Mouse (Mus musculus): ENCODE results near the gene Trim47. TPM values are rescaled to one million over a fixed set of nuclear protein-coding genes. Genes with fewer than 3 reads are reported as not detected.

Gene Trim47
- total RNA-seq, 2 experiments from 2014 or later: 7.9 to 14.5 TPM

DNA sequence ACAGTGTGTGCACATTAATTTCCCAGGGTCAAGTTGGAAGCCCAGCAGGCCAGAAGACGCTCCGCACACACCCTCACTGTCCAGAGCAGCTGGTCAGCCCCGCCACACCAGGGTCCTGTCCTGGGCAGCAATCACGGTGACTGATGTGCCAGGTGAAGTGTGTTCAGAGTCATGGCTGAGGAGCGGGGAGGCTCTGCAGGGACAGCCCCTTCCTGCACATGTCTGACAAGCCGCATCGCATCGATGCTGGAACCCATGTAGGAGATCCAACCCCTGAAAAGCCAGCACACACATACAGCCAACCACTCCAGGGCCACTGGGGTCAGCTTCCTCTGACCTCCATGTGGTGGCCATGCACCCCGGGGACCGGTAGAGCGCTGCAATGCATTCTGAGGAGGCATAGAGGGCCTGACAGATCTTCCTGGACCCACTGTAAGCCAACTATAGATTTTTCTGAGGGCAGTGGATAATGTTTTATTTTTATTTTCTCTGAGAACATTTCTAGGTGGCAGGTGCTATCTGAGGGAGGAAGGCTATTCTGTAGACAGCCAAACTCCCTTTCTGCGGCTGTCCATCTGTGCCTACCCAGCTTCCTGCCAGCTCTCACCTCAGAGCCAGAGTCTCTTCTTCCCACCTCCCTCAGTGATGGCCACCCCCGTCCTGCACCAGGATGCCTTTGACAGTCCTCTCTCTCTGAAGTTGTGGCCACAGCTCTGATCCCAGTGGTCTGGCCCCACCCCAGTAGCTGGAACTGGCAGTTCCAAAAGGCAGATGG is 65.2 kb downstream of the Trim47 start:
- DNase-seq: no peak

DNA sequence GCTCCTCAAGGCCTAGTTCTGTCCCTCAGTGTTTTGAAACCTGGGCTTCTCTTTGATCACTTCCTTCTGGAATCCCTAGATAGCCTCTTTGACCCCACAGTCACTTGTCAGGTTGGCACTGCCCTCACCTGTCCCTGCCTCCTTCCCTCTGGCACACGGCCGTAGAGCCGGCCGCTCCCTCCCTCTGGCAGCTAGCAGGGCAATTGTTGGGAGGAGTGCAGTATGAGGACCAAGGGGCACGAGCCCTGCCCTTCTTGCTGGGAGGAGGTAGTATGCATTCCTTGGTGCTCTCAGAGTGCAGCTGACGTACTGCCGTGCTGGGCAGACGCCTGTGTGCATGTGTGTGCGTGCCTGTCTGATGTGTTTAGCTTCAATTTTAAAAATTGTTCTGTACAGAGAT is 66.4 kb downstream of the Trim47 start:
- no peak for DNase-seq

DNA sequence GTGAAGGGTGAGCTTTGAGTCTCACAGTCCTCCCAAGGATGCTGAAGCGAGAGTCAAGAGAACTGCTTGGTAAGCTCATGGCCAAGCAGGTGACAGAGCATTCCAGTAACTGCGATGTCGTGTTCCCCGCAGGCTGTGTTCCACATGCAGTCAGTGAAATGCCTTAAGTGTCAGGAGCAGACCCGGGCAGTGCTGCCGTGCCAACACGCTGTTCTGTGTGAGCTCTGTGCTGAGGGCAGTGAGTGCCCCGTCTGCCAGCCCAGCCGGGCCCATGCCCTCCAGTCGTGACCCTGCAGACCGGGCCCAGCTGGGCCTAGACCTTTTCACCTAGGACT is 67.4 kb downstream of the Trim47 start:
- no peak for DNase-seq

DNA sequence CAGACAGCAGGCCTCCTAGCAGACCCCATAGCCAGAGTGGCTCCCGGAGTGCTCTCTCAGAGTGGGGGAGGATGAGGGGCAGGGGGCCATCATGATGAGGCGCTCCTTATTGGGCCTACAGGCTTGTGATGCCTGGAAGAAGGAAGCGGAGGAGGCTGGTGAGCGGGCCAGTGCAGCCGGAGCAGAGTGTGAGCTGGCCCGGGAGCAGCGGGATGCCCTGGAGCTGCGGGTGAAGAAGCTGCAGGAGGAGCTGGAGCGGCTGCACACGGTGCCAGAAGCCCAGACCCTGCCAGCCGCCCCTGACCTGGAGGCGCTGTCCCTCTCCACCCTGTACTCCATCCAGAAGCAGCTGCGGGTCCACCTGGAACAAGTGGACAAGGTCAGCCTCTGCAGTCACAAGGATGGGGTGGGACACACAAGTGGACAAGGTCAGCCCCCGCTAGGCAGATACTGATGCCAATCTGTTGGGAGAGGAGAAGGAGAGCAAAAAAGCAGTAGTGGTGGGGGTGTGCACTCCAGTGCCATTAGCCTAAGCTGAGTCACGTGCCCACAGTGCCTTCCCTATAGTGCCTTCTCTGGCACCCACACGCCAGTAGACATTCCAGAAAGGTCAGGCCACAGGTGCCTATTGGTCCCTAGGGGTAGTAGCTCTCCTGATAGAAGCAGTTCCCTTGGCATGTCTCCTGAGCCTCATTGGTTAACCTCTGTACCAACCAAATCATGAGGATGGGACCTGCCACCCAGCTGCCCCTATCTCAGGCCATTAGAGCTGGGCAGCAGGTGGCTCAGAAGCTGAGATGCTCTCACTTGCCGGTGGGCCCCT is 67.9 kb downstream of the Trim47 start:
- DNase-seq: no peak

DNA sequence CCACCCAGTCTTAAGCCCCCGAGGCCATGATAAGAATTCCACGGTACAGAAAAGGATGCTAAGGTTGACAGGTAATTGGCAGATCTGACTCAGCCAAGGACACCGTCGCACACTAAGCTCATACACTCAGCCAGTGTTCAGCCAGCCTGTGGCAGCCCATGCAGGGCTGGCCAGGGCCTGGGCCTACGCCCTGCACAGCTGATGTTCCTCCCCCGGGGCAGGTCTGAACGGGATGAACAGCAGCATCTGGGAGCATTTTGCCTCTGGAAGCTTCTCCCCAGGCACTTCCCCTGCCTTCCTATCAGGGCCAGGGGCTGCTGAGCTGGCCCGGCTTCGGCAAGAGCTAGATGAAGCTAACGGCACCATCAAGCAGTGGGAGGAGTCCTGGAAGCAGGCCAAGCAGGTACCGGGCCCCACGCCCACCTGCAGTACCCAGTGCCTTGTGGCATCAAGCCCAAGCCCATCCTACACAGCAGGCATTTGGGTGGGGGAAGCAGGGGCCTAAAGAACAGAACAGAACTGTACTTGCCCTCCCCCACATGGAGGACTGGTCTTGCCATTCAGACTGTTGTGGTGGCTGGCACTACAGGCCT is 68.9 kb downstream of the Trim47 start:
- DNase-seq: no peak

DNA sequence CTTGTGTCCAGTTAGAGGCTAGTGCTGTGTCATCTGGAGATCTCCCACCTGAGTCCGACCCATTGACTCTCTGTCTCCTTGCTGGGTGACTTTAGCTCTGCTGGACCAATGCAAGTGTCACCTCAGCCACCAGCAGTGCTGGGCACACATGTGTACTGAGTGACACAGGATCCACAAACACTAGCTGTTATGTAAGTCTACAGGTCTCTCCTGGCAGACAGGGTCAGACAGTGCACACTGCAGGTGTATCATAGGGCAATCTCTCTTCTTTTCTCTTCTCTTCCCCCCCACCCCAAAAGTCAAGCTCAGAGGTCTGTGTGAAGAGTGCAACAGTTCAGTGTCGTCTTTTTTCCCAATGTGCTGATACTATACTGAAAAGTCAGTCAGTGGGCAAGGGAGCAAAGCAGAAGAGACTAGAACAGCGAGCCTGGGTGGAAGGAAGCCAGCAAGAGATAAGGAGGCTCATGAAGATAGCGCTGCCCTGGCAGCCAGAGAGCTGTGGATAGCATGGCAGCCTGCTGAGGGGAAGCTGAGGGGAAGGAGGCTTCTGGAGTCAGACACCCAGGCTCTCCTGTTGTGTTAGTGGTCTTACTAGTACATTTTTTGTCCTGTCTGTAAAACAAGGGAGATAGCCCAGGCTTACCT is 69.7 kb downstream of the Trim47 start:
- no peak for DNase-seq

DNA sequence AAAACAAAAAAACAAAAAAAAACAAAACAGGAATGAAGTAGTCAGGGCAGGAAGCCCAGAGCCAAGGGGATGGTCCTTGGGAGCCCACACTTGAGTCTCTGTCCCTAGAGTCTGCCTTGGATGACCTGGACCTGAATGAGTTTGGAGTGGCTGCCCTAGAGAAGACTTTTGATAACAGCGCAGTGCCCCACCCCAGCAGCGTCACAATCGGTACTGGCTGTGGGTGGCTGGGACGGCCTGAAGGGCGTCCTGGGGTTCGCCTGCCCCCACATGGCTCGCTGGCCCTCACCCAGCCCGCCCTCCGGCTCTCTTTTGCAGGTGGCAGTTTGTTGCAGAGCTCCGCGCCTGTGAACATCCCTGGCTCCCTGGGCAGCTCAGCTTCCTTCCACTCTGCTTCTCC is 71.1 kb downstream of the Trim47 start:
- DNase-seq: no peak

Other genes starting within 250 kb of the Trim47 start
- 1 to 10 TPM in 1 of 2 experiments, under 1 TPM in 1; 0.51 to 1.9 TPM for gene Smim5, start 227.2 kb downstream of the Trim47 start, total RNA-seq (2021)
- not detected for gene Smim6, start 215.2 kb downstream of the Trim47 start, total RNA-seq (2021)
- gene Sap30bp, start 193.9 kb downstream of the Trim47 start, total RNA-seq (2021): 10 to 100 TPM in 1 of 2 experiments, 1 to 10 TPM in 1; 9.4 to 14.5 TPM
- gene Recql5, start 193.7 kb downstream of the Trim47 start, total RNA-seq (2021): 1 to 10 TPM; 4.9 to 6.8 TPM
- 1 to 10 TPM; 4.2 to 4.5 TPM for gene Itgb4, start 152.5 kb downstream of the Trim47 start, total RNA-seq (2021)
- gene Galk1, start 114.5 kb downstream of the Trim47 start, total RNA-seq (2021): 1 to 10 TPM; 3.6 to 4.3 TPM
- 10 to 100 TPM; 65.8 to 68.4 TPM for gene H3f3b, start 99.2 kb downstream of the Trim47 start, total RNA-seq (2021)
- 1 to 10 TPM; 6.1 to 6.6 TPM for gene Unk, start 96.9 kb downstream of the Trim47 start, total RNA-seq (2021)
- under 1 TPM; 0.16 to 0.38 TPM for gene Unc13d, start 49.2 kb downstream of the Trim47 start, total RNA-seq (2021)
- 10 to 100 TPM; 58.1 to 64.4 TPM for gene Wbp2, start 40.2 kb downstream of the Trim47 start, total RNA-seq (2021)
- gene Trim65, start 3.9 kb upstream of the Trim47 start, total RNA-seq (2021): 1 to 10 TPM; 5.1 to 5.4 TPM
- 10 to 100 TPM; 48.7 to 50.8 TPM for gene Mrpl38, start 11.7 kb upstream of the Trim47 start, total RNA-seq (2021)
- 10 to 100 TPM in 1 of 2 experiments, 1 to 10 TPM in 1; 8.8 to 11.4 TPM for gene Fbf1, start 41.0 kb upstream of the Trim47 start, total RNA-seq (2021)
- gene Ten1, start 71.6 kb upstream of the Trim47 start, total RNA-seq (2021): 10 to 100 TPM; 19.9 to 22.5 TPM
- gene Acox1, start 71.8 kb upstream of the Trim47 start, total RNA-seq (2021): 10 to 100 TPM; 56.1 to 73.6 TPM
- gene Evpl, start 110.9 kb upstream of the Trim47 start, total RNA-seq (2021): under 1 TPM; 0.05 to 0.13 TPM
- gene Srp68, start 147.0 kb upstream of the Trim47 start, total RNA-seq (2021): 10 to 100 TPM; 65.8 to 75.9 TPM
- under 1 TPM in 1 of 2 experiments, not detected in 1; 0.31 TPM for gene Galr2, start 153.7 kb upstream of the Trim47 start, total RNA-seq (2021)
- gene Exoc7, start 180.0 kb upstream of the Trim47 start, total RNA-seq (2021): 10 to 100 TPM; 66.5 to 69.1 TPM
- under 1 TPM in 1 of 2 experiments, not detected in 1; 0.27 TPM for gene Foxj1, start 208.2 kb upstream of the Trim47 start, total RNA-seq (2021)